Mouse (Mus musculus) limb, embryonic 12.5 days (tissue): Measurements from ENCODE around the gene Gm4969. TPM values are rescaled to one million over a fixed set of nuclear protein-coding genes. Genes with fewer than 3 reads are reported as not detected.
"Not testable (repeated sequence)": the region's sequence is repeated elsewhere in the genome, so short reads cannot be mapped to it uniquely, and the experiment has no call there.

Experiments used
- ATAC-seq: fragments of 200-750 bp; cut with Nextera tagmentation; 2 replicates; pipeline ENCODE4 v1.8.0; 2017; ENCODE audit warnings: low read depth, moderate TSS enrichment; ENCODE audit not compliant: insufficient number of reproducible peaks, insufficient read depth, low FRiP score, low TSS enrichment
- H3K27ac ChIP-seq: fragments of 300-500 bp; sonication (generic); 2 replicates; pipeline ENCODE4 v1.5.1; 2016; ENCODE audit warnings: mild to moderate bottlenecking, moderate library complexity
- H3K27me3 ChIP-seq: fragments of 300-500 bp; sonication (generic); 2 replicates; pipeline ENCODE4 v1.6.1; 2016; ENCODE audit warnings: mild to moderate bottlenecking, moderate library complexity
- H3K36me3 ChIP-seq: fragments of 300-500 bp; sonication (generic); 2 replicates; pipeline ENCODE4 v1.6.1; 2016; ENCODE audit warnings: mild to moderate bottlenecking, moderate library complexity
- H3K4me1 ChIP-seq: fragments of 300-500 bp; sonication (generic); replicated peaks from 2 replicates; pipeline ENCODE4 v1.6.1; 2016
- H3K4me2 ChIP-seq: fragments of 300-500 bp; sonication (generic); 2 replicates; pipeline ENCODE4 v1.6.1; 2016; ENCODE audit warnings: mild to moderate bottlenecking, moderate library complexity
- H3K4me3 ChIP-seq: fragments of 300-500 bp; sonication (generic); replicated peaks from 2 replicates; pipeline ENCODE4 v1.5.1; 2016; ENCODE audit warnings: mild to moderate bottlenecking
- H3K9ac ChIP-seq: fragments of 300-500 bp; sonication (generic); replicated peaks from 2 replicates; pipeline ENCODE4 v1.6.1; 2016; ENCODE audit warnings: mild to moderate bottlenecking, moderate library complexity
- H3K9me3 ChIP-seq: fragments of 300-500 bp; sonication (generic); 2 replicates; pipeline ENCODE4 v1.6.1; 2016; ENCODE audit warnings: mild to moderate bottlenecking, moderate library complexity
- WGBS: fragments of 180-500 bp; shearing (Covaris S2); methylation state at CpG from one replicate; pipeline ENCODE4 v1.1.7; 2016; 5-methylcytosine and 5-hydroxymethylcytosine counted together
- polyA plus RNA-seq: library from polyadenylated mRNA; unstranded; fragments of >200 nt; fragmentation: Nextera tagmentation; extraction: Ambion mirVana; gene quantifications from 2 replicates; pipeline ENCODE4 v1.2.1, GENCODE M21; 2016

The Gm4969 gene
- polyA plus RNA-seq, 1 experiment from 2014 or later = 3.3 TPM

DNA sequence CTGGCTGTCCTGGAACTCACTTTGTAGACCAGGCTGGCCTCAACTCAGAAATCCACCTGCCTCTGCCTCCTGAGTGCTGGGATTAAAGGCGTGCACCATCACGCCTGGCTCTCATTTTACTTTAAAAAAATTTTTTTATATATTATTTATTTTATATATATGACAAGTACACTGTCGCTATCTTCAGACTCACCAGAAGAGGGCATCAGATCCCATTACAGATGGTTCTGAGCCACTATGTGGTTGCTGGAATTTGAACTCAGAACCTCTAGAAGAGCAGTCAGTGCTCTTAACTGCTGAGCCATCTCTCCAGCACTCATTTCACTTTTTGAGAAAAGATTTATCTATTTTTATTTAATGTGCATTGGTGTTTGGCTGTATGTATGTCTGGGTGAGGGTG lies 47.1 kb downstream of the Gm4969 start:
- not testable (repeated sequence) for H3K9ac ChIP-seq, H3K4me3 ChIP-seq, H3K4me1 ChIP-seq, H3K9me3 ChIP-seq, H3K4me2 ChIP-seq, H3K36me3 ChIP-seq, H3K27ac ChIP-seq, ATAC-seq
- WGBS = 62% methylated on average over 3 of the region's 3 CpGs
- H3K27me3 ChIP-seq = peaks cover 23% of the 10 kb centered on the region

DNA sequence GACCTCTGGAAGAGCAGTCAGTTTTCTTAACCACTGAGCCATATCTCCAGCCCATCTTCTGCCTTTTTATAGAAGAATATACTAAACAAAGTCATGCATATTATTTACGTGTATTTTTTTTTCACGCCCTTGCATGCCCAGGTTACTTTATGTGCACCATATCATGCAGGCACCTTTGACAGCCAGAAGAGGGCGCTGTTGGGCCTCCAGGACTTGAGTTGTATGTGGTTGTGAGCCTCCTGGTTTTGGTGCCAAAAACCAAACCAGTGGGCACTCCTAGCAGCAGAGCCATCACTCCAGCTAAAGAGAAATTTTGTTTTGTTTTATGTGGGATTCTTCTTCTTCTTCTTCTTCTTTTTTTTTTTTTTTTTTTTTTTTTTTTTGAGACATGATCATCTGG lies 48.7 kb downstream of the Gm4969 start:
- WGBS = 48% methylated on average over 3 of the region's 3 CpGs
- Histone ChIP-seq H3K36me3 (no peaks in the 10 kb centered on the region), H3K27me3 (peaks cover 38% of the 10 kb centered on the region), H3K27ac (no peak overlapping the region), H3K4me3 (no peak overlapping the region), H3K4me2 (no peak overlapping the region), H3K4me1 (no peaks in the 10 kb centered on the region), H3K9ac (no peak overlapping the region), H3K9me3 (0 out of 2 replicates have a peak, but pooled peaks cover 7% of the 10 kb centered on the region)
- ATAC-seq = no peak

DNA sequence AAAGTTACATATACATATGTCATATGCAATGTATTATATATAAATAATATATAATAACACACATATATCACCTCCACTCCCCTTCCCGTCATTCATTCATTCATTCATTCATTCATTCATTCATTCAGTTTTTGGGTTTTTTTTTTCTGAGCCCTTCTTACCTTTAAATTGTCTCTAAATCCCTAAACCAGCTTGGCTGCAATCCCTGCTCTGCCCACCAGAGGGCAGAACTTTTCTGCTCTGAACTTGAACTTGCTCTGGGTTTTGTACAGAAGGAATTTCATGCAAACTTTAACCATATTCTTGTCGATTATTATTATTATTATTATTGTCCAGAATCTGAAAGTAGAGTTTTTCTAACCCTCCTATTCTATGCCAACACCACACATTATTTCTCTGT lies 49.5 kb downstream of the Gm4969 start:
- no peak overlapping the region for H3K4me3 ChIP-seq
- H3K27ac ChIP-seq = no peak overlapping the region
- no peak overlapping the region for H3K9ac ChIP-seq
- no peaks in the 10 kb centered on the region for H3K36me3 ChIP-seq
- 0 out of 2 replicates have a peak, but pooled peaks cover 7% of the 10 kb centered on the region for H3K9me3 ChIP-seq
- WGBS = 5% methylated on average over 2 of the region's 2 CpGs
- no peak for ATAC-seq
- H3K27me3 ChIP-seq = peaks cover 46% of the 10 kb centered on the region
- no peaks in the 10 kb centered on the region for H3K4me1 ChIP-seq
- no peak overlapping the region for H3K4me2 ChIP-seq

DNA sequence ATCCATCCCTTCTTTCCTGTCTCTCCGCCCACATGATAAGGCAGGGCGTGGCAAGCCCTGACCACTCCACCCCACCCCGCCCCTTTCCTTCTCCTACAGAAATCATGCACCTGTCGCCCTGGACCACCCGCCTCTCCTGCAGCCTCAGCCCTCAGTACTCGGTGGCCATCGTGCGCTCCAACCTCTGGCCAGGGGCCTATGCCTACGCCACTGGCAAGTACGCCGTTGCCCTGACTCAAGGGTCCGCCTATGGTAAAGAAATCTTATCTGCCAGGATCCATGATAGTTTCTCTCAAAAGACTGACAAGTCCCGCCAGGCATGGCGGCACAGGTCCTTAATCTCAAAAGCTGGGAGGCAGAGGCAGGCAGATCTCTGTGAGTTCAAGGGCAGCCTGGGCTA lies 50.2 kb downstream of the Gm4969 start:
- Histone ChIP-seq H3K4me3 (no peak overlapping the region), H3K27me3 (peaks cover 52% of the 10 kb centered on the region), H3K36me3 (no peaks in the 10 kb centered on the region), H3K4me1 (no peaks in the 10 kb centered on the region), H3K27ac (no peak overlapping the region), H3K9me3 (0 out of 2 replicates have a peak, but pooled peaks cover 7% of the 10 kb centered on the region), H3K9ac (no peak overlapping the region), H3K4me2 (no peak overlapping the region)
- no peak for ATAC-seq
- WGBS = 66% methylated on average over 10 of the region's 14 CpGs

DNA sequence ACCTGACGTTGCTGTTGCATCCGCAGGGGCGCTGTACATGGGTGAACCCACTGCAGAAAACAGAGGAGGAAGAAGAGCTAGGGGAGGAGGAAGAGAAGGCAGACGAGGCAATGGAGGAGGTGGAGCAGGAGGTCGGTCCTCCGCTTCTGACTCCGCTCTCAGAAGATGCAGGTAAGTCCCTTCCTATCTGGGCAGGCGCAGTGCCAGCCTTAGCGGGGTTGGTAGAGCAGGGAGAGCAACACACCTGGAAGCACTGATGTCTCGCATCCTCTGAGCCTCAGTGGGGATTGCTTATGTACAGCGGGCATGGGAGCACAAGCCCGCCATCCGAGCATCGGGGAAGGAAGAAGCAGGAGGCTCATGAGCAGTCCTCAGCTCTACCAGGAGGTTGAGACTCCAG lies 51.1 kb downstream of the Gm4969 start:
- Histone ChIP-seq H3K27me3 (peaks cover 53% of the 10 kb centered on the region), H3K27ac (no peak overlapping the region), H3K9me3 (0 out of 2 replicates have a peak, but pooled peaks cover 7% of the 10 kb centered on the region), H3K4me3 (no peak overlapping the region), H3K9ac (no peak overlapping the region), H3K4me2 (no peak overlapping the region), H3K36me3 (no peaks in the 10 kb centered on the region), H3K4me1 (no peaks in the 10 kb centered on the region)
- 33% methylated on average over 14 of the region's 14 CpGs for WGBS
- no peak for ATAC-seq

DNA sequence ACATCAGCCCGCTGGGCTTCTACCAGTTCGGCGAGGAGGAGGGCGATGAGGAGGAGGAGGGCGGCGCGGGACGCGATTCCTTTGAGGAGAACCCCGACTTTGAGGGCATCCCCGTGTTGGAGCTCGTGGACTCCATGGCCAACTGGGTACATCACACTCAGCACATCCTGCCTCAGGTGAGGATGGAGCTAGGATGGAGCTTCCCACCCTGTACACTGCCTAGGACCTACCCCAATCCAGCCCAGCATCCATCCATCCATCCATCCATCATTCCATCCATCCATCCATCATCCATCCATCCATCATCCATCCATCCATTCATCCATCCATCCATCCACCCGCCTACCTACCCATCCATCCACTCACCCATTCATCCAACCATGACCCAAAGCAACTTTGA lies 52.3 kb downstream of the Gm4969 start:
- Histone ChIP-seq H3K4me2 (peak overlapping the region; percentile 34), H3K4me3 (peak overlapping the region; percentile 23), H3K27me3 (peaks cover 53% of the 10 kb centered on the region), H3K36me3 (no peaks in the 10 kb centered on the region), H3K4me1 (no peaks in the 10 kb centered on the region), H3K27ac (no peak overlapping the region), H3K9ac (0 out of 2 replicates have a peak overlapping the region, but pooled peaks have one; percentile 27), H3K9me3 (0 out of 2 replicates have a peak, but pooled peaks cover 7% of the 10 kb centered on the region)
- ATAC-seq = 0 out of 2 replicates have a peak, but pooled peaks have one; percentile 54
- WGBS = 56% methylated on average over 13 of the region's 13 CpGs

DNA sequence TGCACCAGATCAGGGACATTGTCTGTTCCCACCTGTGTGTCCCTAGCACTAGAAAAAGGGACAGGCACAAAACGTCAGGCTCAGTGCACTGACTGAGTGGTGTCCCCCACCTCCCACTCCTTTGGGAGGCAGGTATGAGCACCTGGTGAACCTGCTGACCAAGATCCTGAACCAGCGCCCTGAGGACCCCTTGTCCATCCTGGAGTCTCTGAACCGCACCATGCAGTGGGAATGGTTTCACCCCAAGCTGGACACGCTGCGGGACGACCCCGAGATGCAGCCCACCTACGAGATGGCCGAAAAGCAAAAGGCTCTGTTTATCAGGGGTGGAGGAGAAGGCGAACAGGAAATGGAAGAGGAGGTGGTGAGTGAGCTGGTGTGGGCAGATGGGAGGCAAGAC lies 60.8 kb downstream of the Gm4969 start:
- Histone ChIP-seq H3K36me3 (peaks cover 24% of the 10 kb centered on the region), H3K9me3 (no peaks in the 10 kb centered on the region), H3K27ac (no peak overlapping the region), H3K4me2 (no peak overlapping the region), H3K4me3 (no peak overlapping the region), H3K27me3 (no peaks in the 10 kb centered on the region), H3K9ac (no peak overlapping the region), H3K4me1 (peaks cover 11% of the 10 kb centered on the region)
- no peak for ATAC-seq
- 90% methylated on average over 10 of the region's 10 CpGs for WGBS

DNA sequence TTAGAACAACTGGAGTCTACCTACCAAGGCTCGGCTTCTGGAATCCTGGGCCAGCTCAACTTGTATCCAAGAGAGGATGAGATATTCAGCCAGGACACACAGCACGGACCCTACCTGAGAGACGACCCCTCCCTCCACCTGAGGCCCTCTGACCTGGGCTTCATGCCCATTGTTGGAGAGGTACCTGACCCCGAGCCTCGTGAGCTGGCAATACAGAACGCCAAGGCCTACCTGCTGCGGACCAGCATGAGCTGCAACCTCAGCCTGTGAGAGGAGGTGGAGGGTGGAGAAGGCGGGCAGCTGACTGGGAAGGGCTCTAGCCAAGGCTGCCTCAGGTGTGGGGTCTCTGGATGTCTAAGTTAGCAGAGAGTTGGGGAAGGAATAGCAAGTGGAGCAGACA lies 63.1 kb downstream of the Gm4969 start:
- Histone ChIP-seq H3K9me3 (no peaks in the 10 kb centered on the region), H3K4me1 (peaks cover 11% of the 10 kb centered on the region), H3K27me3 (no peaks in the 10 kb centered on the region), H3K27ac (no peak overlapping the region), H3K36me3 (peaks cover 47% of the 10 kb centered on the region), H3K9ac (no peak overlapping the region), H3K4me2 (no peak overlapping the region), H3K4me3 (no peak overlapping the region)
- 93% methylated on average over 8 of the region's 8 CpGs for WGBS
- no peak for ATAC-seq

DNA sequence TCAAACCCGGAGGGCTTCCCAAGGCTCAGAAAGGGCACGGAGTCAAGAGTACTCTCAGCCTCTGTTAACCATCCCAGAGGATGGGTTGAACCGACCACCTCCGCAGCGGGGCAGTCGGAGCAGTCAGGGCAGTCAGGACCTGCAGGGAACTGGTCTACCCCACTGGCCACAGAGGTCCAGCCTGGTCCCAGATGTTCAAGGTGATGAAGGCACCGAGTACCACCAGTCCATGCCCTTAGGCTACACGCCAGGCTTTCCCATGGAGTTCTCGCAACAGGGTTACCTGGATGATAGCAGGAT lies 63.4 kb downstream of the Gm4969 start:
- Histone ChIP-seq H3K27ac (no peak overlapping the region), H3K9ac (peak overlapping the region; percentile 48), H3K4me1 (peaks cover 11% of the 10 kb centered on the region), H3K9me3 (no peaks in the 10 kb centered on the region), H3K4me2 (peak overlapping the region; percentile 47), H3K36me3 (peaks cover 50% of the 10 kb centered on the region), H3K4me3 (peak overlapping the region; percentile 20), H3K27me3 (no peaks in the 10 kb centered on the region)
- WGBS = 72% methylated on average over 9 of the region's 9 CpGs
- ATAC-seq = peak; percentile 7; the same call in 1 of the 2 replicates

DNA sequence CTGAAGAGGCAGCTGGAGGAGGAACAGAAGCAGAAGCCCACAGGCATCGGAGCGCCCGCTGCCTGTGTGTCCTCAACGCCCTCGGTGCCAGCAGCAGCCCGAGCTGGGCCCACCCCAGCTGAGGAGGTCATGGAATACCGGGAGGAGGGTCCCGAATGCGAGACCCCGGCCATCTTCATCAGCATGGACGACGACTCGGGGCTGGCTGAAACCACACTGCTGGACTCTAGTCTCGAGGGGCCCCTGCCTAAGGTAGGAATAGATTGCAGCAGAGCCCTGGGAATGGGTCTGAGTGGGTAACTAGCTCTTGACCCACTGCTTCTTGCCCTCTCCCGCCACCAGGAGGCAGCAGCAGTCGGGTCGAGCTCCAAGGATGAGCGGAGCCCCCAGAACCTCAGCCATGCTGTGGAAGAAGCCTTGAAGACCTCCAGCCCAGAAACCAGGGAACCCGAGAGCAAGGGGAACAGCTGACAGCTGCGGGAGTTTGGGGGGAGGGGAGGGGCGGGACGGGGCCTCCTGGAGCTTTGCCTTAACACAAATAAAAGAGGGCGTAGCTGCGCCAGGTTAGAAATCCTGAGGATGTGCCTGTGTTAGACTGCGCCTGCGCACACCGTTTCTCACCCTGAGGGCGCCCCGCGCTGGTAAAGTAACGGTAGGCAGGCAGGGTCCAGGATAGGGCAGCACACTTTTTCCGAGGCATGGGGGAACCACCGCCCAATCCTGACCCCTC lies 64.0 kb downstream of the Gm4969 start, which contains the start of gene Rsph6a:
Gene Rsph6a, plus strand, starts transcription at position 644 of the 730 bp plus-strand sequence.
- Histone ChIP-seq H3K4me2 (peak within 1 kb of the TSS; percentile 47), H3K27ac (no peak within 1 kb of the TSS), H3K4me1 (peaks cover 11% of the 10 kb centered on the region), H3K9ac (peak within 1 kb of the TSS; percentile 48), H3K27me3 (no peaks in the 10 kb centered on the region), H3K4me3 (peak within 1 kb of the TSS; percentile 20), H3K36me3 (peaks cover 56% of the 10 kb centered on the region), H3K9me3 (no peaks in the 10 kb centered on the region)
- WGBS = 33% methylated on average over 33 of the region's 33 CpGs
- peak; percentile 35 for ATAC-seq

DNA sequence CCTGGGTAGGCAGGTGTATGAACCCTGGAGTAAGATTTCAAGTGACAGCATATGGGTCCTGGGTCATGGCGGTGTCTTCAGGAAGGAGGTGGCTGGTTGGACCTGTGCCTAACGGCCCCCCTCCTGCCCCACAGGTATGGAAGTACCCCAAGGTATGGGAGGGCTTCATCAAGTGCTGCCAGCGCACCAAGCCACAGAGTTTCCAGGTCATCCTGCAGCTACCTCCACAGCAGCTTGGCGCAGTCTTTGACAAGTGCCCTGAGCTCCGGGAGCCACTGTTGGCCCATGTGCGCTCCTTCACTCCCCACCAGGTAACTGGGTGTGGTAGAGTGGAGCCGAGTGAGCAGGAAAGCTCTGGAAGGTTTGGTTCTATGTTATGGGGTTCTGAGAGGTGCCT lies 65.0 kb downstream of the Gm4969 start:
- WGBS = 91% methylated on average over 7 of the region's 7 CpGs
- H3K36me3 ChIP-seq = peaks cover 66% of the 10 kb centered on the region
- H3K4me1 ChIP-seq = peaks cover 11% of the 10 kb centered on the region
- H3K27me3 ChIP-seq = no peaks in the 10 kb centered on the region
- no peaks in the 10 kb centered on the region for H3K9me3 ChIP-seq
- H3K27ac ChIP-seq = no peak overlapping the region
- no peak overlapping the region for H3K4me3 ChIP-seq
- no peak for ATAC-seq
- no peak overlapping the region for H3K9ac ChIP-seq
- H3K4me2 ChIP-seq = no peak overlapping the region
